Mouse (Mus musculus): ENCODE data around the gene Gpr4.

DNA sequence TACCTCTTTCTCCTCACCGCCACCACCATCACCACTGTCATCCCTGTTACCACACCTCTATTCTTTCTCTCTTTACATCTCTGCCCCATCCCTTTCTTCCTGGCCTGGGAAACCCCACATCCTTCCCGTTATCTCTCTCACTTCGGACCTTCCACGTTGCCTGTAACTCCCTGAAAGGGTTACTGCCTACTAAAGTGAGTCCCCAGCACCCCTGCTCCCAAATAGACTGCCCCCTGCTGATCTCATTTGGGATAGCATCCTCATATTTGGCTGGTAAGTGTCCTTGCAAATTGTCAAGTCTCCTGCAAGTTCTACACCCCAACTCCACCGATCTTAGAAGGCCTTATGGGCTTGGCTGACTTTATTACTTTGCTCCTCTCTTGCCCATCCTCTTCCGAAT is 15.7 kb upstream of the Gpr4 start:
- TF ChIP-seq CTCF (IDR thresholded peaks at IDR 0.05; ENCODE audit: borderline replicate concordance, control insufficient read depth, extremely low read depth, insufficient read depth, low read length, poor library complexity) = no peak
- no peak for TF ChIP-seq POLR2A (IDR thresholded peaks at IDR 0.05; ENCODE audit: control insufficient read depth, extremely low read depth, insufficient read depth, low read length, poor library complexity)

Measured in thymus, adult 2 months (tissue).